Mouse (Mus musculus): ENCODE results near the gene Per1.

GRCm38 (mm10) chr11:69070093-69070492, 24.9 kb upstream of the Per1 start:
- TF ChIP-seq POLR2A (IDR thresholded peaks at IDR 0.05; ENCODE audit: insufficient read depth, low read length), result no peak
- TF ChIP-seq EP300 (IDR thresholded peaks at IDR 0.05; ENCODE audit: insufficient read depth, low read depth, low read length), result no peak

Measured in ES-Bruce4 (cell line).